Mouse (Mus musculus): ENCODE data around the gene Jun.

Gene Jun

DNA sequence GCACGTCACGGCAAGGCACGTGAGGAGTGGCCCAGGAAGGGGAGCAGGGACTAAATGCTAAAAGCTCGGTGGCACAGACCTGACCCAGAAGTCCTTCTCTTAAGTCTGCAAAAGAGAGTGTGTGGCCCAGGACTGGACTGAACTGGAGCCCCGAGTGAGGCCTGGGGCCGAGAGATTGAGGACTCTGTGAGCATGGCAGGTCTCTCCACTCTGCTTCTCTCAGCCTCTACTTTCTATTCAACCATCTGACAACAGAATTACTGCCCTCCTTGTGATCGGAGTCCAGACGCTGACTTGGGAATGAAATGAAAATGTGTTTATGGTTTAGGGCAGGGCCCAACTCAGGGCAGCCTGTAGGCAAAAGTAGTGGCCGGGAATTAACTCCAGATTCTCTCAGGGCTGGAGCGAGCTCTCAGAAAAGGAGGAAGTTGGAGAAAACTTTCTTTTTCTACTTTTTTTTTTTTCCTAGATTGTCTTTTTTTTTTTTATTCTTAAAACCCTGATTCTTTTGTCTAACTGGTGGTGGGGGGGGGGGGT lies 21.3 kb upstream of the Jun start:
- no peak for DNase-seq (ENCODE audit: low read depth, low spot score)

- DNase-seq (ENCODE audit: low read depth, low spot score) = no peak
These were observed 18.4 kb upstream of the Jun start for GRCm38 (mm10) chr4:95070407-95070806.

DNA sequence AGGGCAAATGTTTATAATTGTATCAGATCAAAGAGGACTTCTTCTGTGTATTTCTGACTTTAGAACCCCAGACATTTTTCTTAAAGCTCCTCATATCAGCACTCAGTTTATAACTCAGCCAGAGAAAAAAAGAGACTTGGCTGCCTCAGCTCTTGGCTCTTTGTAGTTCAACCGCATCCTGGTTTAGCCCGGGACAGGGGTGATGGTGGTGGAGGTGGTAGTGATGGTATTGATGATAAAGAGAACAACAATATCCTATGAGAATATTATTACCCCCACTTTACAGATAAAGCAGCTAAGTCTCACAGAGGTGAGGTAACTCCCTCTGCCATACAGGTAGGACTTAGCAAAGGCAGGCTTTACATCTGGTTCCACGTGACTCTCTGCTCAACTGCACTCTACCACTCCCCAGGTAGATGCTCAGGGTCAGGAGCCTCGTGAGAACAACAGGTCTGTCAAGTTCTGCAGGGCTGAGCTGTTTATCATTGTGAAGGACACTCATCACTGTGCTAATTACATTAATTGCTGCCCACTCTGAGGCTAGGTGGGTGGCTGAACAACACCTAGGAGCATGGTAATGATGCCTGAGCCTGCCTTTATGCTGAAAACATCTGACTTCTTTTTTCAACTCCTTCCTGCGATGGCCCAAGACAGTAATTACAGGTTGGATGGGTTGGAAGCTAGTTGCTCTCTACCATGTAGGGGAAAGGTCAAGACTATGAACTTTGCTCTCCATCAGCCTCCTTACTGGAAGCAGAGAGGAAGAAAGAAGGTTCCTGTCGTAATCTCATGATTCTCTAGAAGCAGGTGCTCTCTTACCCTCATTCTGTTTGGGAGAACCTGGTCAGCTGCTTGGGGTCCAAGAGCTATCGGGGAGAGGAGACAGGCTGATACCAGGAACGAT lies 16.3 kb upstream of the Jun start:
- no peak for DNase-seq (ENCODE audit: low read depth, low spot score)

- no peak for DNase-seq (ENCODE audit: low read depth, low spot score)
These were observed 11.7 kb upstream of the Jun start for GRCm38 (mm10) chr4:95063609-95064210.

DNA sequence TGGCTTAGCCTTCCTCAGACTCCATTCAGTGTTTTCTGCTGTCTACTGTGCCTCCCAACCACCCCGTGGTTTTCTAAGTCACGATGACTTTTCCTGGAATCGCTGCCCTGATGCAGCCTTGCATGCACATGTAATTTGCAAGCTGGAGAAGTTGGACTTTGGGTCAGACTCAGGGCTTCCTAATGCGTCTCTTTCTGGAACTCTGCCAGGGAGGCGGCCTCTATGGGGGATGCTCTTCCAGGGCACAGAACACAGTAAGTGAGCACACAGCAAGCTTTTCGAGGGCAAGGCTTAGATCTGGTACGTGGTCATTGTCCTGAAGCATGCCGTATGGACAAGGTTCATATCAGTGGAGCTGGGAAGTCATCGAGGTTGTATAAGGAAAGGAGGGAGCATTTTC lies 10.9 kb upstream of the Jun start:
- no peak for DNase-seq (ENCODE audit: low read depth, low spot score)

- DNase-seq (ENCODE audit: low read depth, low spot score) = no peak
These were observed 5.2 kb upstream of the Jun start for GRCm38 (mm10) chr4:95057264-95057663.

DNA sequence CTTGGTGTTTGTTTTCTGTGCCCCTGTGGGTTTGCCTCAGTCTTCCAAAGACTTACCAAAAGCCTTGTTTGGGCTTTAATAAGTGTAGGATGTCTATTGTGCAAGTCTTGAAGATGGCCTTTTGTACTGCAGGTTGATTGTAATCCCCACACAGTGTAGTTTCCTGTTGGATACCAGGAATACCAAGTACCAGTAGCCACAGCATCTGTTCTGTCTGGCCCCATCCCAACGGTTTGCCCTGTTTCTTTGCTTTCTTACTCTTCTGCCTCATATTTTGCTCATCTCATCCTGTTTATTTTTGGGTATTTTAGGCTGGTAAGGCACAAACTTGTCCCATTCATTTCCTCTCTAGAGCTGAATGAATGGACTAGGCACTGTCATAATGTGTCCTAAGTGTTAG lies 3.3 kb upstream of the Jun start:
- DNase-seq (ENCODE audit: low read depth, low spot score) = no peak

DNA sequence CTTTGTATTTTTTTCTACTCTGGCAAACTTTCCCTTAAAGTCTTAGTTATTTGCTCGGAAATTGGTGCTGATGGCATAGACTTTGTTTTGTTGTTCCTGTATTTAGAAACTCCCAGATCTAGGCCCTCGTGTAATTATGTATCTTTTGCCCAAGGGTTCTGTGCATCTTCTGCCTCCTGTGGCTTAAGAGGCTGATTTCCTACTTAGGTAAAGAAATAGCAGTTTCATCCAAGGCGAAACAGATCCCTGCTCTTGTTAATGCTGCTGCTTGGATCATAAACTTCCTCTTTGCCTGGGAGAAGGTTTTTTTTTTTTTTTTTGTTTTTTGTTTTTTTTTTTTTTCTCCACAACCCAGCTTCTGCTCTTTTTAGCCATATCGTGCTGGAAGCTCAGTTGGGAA lies 2.3 kb upstream of the Jun start:
- DNase-seq (ENCODE audit: low read depth, low spot score) = no peak

DNA sequence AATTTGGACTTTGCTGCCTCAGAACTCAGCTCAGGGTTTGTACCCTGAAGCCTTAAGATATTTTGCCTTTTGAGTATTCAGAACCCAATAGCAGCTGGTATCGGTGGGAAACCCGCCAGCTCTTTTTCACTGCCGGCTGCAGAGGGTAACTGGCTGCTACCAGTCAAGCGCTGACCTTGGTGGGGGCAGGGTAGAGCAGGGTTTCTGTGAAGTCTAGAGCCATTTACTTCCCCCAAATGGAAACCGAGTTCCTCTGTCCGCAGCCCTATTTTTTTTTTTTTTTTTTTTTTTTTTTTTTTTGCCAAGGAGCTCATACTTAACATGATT lies 1.7 kb upstream of the Jun start:
- peak; percentile 24 for DNase-seq (ENCODE audit: low read depth, low spot score)

DNA sequence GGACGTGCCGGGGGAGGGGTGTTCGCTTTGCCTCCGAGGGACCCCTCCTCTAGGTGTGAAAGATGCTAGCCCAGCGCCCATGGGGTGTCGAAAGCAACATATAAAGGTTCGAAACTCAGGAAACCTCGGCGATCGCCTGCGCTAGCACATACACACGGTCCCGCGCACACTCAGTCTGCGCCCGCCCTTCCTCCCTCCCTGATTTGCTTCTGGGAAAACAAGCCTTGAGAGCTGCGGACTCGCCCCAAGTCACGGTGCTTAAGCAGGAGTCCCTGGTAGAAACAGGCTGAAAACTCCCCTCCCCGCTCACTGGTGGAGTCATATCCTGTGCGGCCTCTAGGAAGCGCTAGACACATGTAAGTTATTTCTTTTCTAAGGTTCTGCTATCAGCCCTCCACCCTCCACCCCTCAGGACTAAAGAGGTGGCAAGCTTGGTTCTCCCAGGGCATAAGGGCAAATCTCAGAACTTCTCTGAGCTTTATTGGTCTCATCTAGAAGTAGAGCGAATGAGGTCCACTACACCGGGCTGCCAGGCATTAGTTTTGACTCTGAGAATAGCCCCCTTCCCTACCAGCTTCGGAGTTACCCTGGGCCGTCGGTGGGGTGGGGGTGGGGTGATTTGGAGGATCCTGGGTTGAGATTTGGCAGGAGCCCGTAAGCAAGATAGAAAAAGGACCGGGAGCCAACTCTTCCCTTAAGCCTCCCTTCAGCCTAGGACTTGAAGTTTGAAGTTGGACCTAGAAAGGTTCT lies 1.2 kb upstream of the Jun start:
- DNase-seq (ENCODE audit: low read depth, low spot score) = peak; percentile 94

DNA sequence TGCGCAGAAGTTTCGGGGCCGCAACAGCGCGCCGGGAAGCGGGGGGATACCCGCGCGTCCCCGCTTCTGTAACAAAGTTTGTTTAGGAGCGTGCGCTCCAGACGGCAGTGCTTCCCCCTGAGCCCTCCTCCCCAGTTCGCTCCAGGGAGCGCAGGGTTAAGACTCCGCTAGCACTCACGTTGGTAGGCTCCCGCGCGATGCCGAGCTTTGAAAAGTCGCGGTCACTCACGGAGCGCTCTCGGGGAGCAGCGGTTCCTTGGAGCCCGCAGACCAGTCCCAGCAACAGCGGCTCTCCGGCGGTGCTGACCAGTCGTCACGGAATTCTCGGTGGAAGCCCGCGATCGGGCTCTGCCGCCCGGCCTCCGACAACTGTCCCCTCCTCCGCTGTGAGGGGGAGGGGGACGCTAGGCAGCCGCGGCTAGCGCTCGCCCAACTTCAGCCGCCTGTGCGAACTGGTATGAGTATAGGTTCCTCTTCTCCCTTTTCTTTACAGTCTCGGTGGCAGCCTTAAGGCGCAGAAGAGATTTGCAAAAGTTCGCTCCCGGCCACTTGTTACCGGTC lies 631 bp downstream of the Jun start:
- DNase-seq (ENCODE audit: low read depth, low spot score) = no peak

GRCm38 (mm10) chr4:95050518-95051278 lies 1.3 kb downstream of the Jun start:
- DNase-seq (ENCODE audit: low read depth, low spot score) = peak; percentile 54

DNA sequence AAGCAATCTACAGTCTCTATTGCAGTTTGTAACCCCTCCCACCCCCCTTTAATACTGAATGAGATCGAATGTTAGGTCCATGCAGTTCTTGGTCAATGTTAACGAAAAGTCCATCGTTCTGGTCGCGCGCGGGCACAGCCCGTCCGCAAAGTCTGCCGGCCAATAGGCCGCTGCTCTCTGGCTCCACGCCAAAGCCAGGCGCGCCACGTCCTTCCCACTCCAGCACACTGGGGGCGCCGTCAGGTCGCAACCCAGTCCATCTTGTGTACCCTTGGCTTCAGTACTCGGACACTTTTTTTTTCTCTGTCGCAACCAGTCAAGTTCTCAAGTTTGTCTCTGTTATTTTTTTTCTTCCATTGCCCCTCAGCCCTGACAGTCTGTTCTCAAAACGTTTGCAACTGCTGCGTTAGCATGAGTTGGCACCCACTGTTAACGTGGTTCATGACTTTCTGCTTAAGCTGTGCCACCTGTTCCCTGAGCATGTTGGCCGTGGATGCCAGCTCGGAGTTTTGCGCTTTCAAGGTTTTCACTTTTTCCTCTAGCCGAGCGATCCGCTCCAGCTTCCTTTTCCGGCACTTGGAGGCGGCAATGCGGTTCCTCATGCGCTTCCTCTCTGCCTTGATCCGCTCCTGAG lies 2.0 kb downstream of the Jun start:
- peak; percentile 24 for DNase-seq (ENCODE audit: low read depth, low spot score)

DNA sequence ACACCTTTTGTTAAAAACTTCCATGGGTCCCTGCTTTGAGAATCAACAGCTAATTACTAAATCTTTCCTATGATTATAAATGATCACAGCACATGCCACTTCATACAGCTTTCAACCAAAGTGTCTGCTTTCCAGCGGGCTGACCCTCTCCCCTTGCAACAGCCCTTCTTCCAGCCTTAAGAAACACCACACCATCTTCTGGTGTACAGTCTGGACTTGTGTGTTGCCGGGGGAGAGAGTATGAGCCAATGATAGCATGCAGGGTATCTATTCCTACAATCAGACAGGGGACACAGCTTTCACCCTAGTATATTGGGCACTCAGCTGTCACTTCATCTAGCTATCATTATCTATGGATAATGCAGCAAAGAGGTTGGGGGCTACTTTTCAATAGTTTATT lies 2.9 kb downstream of the Jun start:
- no peak for DNase-seq (ENCODE audit: low read depth, low spot score)

GRCm38 (mm10) chr4:95048731-95049100 lies 3.3 kb downstream of the Jun start:
- no peak for DNase-seq (ENCODE audit: low read depth, low spot score)

DNA sequence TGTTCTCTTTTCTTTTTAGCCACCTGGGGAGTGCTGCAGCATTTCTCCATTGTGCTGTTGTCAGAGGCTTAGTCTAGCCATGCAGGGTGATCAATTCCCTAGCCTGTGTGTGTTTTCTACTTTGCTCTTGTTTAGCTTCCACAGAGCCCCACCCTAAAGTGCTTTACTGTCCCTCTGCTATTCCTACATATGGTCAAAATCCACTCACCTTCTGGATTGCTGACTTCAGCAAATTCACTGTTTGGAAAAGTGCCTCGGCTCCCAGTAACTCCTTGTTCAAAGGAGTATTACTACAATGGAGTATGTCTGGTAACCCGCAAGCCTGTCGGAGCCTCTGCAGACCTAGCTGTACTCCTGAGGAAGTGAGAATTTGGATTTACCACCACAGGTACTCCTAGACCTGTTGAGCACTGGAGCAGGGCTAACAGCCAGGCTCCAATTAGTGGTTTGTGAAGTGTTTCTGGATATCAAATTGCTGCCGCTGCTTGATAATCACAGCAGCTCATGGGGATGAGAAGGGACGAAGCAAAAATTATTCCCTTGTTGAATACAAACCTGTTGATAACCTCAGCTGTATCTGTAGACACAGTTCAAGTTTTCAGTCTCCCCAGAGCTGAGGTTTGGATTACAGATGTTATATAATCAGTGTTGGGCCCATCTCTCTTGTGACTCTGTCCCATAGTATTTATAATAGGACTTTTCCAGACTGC lies 3.8 kb downstream of the Jun start:
- DNase-seq (ENCODE audit: low read depth, low spot score) = no peak

DNA sequence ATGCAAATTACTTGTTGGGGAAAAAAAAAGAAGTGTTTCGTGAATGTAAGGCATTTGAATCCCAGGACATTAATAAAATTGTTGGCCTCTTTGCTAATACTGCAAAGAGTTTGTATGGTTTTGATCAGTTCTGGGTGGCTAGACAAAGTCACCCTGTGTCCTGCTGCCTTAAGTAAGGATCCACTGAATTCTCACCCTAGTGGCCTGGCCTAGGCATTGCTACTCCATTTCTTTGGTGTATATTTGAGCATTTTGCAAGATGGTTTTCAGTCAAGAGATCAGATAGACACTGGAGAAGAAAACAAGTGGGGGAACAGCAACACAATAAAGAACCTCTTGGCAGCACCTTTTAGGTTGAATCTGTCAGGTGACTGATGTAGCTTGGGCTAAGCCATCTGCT lies 6.9 kb downstream of the Jun start:
- no peak for DNase-seq (ENCODE audit: low read depth, low spot score)

- DNase-seq (ENCODE audit: low read depth, low spot score) = no peak
These were observed 7.3 kb downstream of the Jun start for GRCm38 (mm10) chr4:95044721-95045120.

- DNase-seq (ENCODE audit: low read depth, low spot score) = no peak
These were observed 14.0 kb downstream of the Jun start for GRCm38 (mm10) chr4:95038024-95038423.

- no peak for DNase-seq (ENCODE audit: low read depth, low spot score)
These were observed 20.9 kb downstream of the Jun start for GRCm38 (mm10) chr4:95031158-95031557.

All from telencephalon, adult 2 months (tissue).